Mouse (Mus musculus): ENCODE measurements around the gene Cpeb4. TPM values are rescaled to one million over a fixed set of nuclear protein-coding genes. Genes with fewer than 3 reads are reported as not detected.

Gene Cpeb4
- polyA plus RNA-seq, 1 experiment from 2014 or later = 2.3 TPM

Other genes with a start within 250 kb of the Cpeb4 start
- 108 and 109 TPM in 2 replicates for gene Bod1, start 200.3 kb upstream of the Cpeb4 start, polyA plus RNA-seq (2015; fragmentation: Nextera tagmentation; extraction: Ambion mirVana)
- gene 4930524B15Rik, start 93.4 kb downstream of the Cpeb4 start, polyA plus RNA-seq (2015; fragmentation: Nextera tagmentation; extraction: Ambion mirVana) = 0.23 and 0.40 TPM in 2 replicates
- 7.6 and 7.9 TPM in 2 replicates for gene Nsg2, start 128.3 kb downstream of the Cpeb4 start, polyA plus RNA-seq (2015; fragmentation: Nextera tagmentation; extraction: Ambion mirVana)

All from limb, embryonic 13.5 days (tissue).